Mouse (Mus musculus): ENCODE results near the gene Col19a1. TPM values are rescaled to one million over a fixed set of nuclear protein-coding genes. Genes with fewer than 3 reads are reported as not detected.
"Not testable (repeated sequence)": the region's sequence is repeated elsewhere in the genome, so short reads cannot be mapped to it uniquely, and the experiment has no call there.

The Col19a1 gene
- polyA plus RNA-seq (2017; shearing (Covaris generic)), result under 1 TPM in 1 of 3 experiments, not detected in 2; 0.08 TPM

DNA sequence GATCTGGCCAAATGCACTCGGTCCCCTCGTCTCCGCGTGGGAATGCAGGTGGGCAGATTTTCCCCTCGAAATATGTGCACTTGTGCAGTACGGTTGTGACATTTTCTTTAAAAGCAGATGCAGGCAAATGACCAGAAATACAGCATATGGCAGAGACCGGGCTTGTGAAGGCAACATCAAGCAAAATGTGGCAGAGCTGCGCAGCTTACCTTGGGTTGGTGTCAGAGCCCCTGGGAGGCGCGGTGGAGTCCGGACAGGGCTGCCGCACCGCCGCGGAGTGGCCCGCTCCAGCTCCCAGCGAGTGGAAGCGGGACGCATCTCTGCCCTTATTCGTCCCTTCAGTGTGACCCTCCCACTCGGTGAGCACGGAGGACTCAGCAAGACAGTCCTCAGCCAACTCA lies at the start of gene Col19a1:
Gene Col19a1 (minus strand): TSS at position 332 of the 401 bp plus-strand sequence.
- no peak for ATAC-seq

- no peak for ATAC-seq
Observed at GRCm38 (mm10) chr1:24633553-24634132, 46.4 kb upstream of the Col19a1 start.

DNA sequence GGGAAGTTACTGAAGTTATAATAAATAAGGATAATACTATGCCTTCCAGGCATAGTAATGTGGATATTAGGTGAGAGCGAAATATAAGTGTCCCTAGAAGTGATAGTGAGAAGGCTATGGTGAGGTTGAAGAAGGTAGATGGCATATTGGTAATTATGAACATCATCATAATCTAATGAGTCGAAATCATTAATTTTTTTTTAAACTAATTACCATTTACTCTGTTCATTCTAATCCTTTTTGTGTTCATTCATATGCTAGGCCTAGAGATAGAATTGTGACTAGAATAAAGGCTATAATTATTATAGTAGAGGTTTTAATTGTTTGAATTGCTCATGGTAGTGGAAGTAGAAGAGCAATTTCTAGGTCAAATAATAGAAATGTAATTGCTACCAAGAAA lies 25.3 kb upstream of the Col19a1 start:
- not testable (repeated sequence) for ATAC-seq

DNA sequence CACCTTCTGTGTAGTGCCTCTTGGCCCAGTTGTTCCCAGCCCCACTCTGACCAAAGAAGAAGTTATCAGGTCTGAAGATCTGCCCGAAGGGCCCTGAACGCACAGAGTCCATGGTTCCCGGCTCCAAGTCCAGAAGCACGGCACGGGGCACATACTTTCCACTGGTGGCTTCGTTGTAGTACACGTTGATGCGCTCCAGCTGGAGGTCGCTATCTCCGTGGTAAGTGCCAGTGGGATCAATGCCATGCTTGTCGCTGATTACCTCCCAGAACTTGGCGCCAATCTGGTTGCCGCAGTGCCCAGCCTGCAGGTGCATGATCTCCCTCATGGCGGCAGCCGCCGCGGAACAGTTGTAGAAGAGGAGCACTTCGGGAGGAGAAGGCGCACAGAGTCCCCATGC lies 7.8 kb upstream of the Col19a1 start:
- ATAC-seq, result no peak

DNA sequence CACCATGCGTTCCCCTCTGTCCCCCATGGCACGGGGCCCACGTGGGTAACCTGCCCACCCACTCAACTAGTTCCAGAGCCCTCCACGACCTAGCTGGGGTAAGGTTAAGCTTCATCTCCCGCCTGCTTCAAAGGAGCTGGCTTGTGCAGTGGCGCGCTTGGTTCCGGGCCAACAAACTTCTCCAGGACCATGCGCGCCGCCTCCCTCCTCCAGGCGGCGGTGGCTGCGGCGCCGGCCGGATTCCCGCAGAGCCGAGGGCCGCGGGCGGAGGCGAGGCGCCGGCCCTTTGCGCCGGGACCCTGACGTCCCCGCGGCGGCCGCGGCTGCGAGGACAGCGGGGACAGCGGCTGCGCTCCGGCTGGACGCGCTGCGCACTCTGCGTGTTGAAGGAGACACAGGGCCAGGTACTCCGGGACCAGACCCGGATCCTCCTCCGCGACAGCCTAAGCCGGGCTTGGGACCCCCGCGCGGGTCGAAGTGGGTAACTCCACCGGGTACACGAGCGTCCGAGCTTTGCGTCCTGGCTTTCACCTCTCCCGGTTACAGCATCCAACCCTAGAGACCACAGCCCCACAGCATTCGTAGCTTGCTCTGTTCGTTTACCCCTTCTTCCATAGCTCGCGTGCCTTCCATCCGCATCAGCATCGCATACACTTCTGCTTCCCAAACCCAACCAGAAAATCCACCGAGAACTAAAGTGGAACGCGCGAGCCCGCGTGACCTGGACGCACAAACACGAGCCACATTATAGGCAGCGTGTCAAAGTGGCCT lies 717 bp downstream of the Col19a1 start:
- no peak for ATAC-seq

DNA sequence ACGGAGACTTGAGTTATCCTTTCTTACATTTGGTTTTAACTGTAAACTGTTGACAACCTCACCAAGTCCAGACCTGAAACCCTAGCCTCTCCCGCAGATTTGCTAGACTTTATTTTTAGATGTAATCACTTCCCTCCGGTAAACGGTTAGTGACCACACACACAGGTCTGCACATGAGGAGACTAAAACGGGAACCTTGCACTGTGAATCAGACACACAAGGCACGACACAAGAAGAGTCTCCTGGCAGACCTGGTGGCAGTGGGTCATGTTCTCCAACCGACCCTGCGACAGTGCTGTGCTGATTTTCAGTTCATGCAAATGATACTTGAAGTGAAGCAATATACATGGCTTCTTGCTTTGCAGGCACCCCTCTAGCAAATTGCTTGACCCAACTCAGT lies 14.7 kb downstream of the Col19a1 start:
- no peak for ATAC-seq

DNA sequence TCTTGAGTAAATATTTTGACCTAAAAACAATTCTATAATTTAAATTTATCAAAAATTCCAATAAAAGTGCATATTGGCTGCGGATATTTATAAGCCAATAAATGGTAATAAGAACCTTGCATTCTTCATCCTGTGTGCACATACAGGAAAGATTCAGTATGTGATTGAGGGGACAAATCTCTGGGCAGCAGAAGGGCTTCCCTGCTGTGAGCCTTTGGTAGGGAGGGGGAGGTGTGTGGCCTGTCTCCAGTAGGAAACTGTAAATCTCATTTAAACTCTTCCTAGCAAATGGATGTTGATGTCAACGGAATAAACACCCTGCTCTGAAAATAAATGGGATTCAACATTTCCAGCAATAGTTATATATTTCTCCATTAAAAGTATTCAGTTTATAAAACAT lies 23.2 kb downstream of the Col19a1 start:
- ATAC-seq, result no peak

DNA sequence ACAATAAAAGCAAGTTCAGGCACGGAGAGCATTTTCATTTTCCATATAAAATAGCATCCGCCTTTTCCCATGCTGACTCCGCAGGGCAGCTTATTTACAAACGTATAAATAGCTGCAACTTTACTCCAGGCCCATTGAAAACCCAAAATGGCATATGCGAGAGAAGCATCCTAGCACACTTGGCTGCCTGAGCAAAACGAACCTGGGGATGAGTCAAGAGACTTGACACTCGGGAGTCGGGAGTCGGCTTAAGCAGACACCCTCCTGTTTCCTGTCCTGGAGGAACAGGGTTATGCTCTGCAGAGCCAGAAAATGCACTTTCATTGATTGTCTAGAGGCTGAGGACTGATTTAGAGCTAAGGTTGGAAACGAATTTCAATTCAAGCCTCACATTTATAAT lies 29.3 kb downstream of the Col19a1 start:
- no peak for ATAC-seq

- no peak for ATAC-seq
Observed at GRCm38 (mm10) chr1:24553462-24553861, 33.8 kb downstream of the Col19a1 start.

DNA sequence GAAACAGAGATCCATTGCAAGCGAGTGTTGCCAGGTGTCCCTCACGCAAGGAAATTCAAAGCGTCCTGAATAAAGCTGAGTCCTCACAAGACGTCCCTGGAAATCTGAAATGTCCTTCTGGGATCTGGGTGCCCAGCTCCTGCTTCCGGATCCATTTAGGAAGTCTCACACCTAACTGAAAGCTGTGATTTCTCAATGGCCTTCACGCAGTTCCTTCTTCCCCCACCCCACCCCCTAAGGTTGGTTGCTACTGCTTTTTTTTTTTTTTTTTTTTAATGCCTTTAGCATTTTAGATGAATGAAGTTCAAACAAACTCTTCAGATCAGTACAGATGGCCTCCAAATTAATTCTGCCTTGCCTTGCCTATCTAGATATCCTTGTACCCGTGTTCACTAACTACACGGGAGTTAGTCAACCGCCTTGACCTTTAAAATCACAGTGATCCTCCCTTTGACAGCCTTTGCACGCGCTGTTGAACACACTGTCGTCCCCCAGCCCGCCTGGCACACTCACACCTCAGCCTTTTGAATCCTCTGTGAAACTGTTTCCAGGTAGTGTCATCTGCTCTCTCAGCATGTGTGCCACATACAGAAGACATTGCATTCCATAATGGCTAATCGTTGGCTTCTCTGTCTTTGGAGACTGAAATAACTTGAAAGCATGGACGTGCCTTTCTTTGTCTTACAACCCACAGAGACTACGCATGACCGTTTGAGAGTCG lies 36.6 kb downstream of the Col19a1 start:
- ATAC-seq, result no peak

DNA sequence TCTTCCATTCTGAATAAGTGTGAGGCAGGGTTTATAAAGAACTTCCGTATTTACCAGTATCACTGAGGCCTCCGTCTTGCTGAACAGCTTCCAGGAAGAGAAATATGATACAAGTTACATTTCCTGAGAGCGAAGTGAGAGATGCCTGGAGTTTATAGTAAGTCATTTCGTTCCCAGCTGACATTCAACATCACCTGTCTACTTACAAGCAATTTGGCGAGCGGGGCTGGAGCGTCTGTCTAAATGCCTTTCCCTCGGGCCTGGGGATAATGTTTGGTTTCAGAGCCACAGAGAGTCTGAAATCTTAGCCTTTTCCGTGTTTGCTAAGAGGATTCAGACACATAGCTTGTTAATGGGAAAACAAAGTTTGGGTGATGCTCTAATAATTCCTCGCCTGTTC lies 37.2 kb downstream of the Col19a1 start:
- ATAC-seq, result no peak

DNA sequence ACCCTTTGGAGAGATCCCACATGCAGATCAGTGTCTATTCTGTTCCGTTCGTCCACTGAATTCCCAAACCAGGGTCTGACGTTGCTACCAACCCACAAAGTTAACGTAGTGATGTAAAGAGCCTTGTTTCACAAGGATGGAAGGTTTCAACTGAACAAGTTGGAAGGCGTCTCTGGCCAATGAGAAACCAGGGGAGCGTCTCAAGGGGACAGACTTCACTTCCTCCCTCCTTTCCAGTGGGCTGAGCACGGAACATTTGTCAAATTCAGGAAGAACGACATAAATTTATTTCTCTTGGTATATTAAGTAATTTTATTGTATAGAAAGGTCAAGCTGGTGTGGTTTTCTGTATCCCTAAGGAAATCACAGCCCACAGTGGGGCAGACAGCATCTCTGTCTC lies 38.2 kb downstream of the Col19a1 start:
- ATAC-seq, result no peak

DNA sequence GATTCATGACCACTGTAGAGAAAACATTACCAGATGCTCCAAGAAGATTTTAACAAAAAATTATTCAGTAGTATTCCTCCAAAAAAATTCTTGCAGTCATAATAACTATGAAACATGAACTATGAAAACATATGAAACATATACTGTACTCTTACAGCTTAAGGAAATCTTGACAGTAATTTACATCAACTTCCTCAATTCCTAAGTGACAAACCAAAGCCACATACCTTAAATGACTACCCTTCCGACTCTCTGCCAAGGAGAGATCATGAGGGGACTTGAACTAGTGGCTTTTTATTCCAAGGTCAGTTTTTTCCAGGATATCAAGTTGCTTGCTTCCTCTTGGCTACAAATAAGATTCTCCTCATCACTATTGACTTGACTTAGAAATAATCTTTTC lies 39.7 kb downstream of the Col19a1 start:
- no peak for ATAC-seq

GRCm38 (mm10) chr1:24539852-24540251 lies 47.4 kb downstream of the Col19a1 start:
- ATAC-seq, result no peak

- ATAC-seq, result no peak
Observed at GRCm38 (mm10) chr1:24527194-24527593, 60.1 kb downstream of the Col19a1 start.

GRCm38 (mm10) chr1:24517462-24517861 lies 69.8 kb downstream of the Col19a1 start:
- ATAC-seq, result no peak

GRCm38 (mm10) chr1:24515341-24515740 lies 71.9 kb downstream of the Col19a1 start:
- ATAC-seq, result no peak

- ATAC-seq, result no peak
Observed at GRCm38 (mm10) chr1:24511536-24511935, 75.7 kb downstream of the Col19a1 start.

DNA sequence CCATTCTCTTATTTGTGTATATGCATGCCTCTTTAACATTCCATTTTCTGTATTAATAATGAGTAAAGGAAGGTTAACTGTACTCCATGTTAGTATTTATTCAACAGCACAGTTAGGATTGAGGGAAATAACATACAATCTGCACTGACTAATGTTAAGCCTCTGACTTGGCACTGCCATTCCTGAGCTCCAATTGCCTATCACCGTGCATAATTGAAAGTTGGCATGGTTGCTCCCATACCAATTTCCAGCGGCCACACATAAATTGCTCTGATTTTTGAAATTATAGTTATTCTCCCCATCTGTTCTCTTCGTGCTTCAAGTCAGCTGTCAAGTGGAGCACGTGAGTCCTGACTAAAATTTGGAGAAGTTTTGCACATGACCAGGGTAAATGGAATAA lies 91.9 kb downstream of the Col19a1 start:
- ATAC-seq, result no peak

DNA sequence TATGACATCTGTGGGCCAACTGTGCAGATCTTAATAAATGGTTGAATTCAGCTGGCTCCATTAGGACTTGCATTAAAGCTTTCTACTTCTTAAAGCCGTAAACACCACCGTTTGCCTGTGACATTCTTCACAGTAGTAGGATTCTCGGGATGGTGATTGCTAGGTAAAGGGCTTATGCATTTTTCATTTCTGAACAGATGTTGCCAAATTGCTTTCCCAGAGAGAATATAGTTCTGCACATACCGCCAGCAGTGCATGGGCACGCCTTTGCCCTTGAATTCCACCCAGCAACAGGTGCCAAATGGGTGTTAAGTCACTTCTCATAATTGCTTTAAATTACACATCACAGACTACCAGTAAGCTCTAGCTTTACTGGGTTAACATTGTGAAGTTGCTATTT lies 103.1 kb downstream of the Col19a1 start:
- no peak for ATAC-seq

GRCm38 (mm10) chr1:24471096-24471710 lies 116.1 kb downstream of the Col19a1 start:
- no peak for ATAC-seq

DNA sequence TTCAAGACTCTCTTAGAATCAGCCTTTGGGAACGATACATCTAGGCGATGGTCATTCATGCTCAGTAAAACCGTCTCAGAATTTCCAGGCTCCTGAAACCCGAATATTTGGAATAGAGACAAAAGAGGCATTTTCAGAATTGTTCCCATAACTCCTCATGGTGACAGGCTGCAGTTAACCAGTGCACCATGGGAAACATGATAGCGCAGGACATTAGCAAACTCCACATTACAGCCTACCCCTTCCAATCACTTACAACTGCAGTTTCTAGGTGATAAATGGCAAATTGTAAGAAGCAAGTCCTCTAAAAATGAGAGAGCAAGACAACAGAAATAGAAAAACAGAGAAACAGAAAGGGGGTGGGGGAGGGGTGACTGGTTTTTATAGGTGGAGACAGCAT lies 116.6 kb downstream of the Col19a1 start:
- ATAC-seq, result no peak

DNA sequence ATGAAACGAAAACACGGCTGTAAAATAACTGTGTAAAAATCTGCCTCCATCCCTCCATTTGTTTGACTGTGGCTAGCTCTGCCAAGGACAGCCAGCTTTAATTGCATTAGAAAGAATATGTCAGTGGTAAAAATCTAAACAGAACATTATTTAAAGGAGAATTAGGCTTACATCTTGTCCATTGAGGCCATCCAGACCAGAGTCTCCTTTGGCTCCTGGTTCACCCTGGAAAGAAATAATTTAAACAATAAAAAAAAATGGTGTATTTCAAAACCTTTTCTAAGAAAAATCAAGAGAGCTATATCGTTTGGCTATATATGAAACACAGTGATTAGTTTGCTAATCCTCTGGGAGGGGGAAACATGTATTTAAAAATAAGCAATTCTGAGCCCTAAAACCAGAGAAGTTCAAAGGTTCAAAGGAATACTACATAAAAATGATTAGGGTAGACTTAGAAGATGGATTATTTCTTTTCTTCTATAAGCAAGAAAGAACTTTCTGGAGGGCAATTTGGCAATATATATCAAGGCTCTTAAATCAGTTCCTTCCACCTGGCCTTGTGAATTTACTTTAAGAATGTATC lies 125.9 kb downstream of the Col19a1 start:
- ATAC-seq, result no peak
